Mouse (Mus musculus) forebrain, embryonic 12.5 days (tissue): ENCODE data around the gene Manba. TPM values are rescaled to one million over a fixed set of nuclear protein-coding genes. Genes with fewer than 3 reads are reported as not detected.

ENCODE experiments used
- ATAC-seq: fragments of 200-750 bp; cut with Nextera tagmentation; 2 replicates; pipeline ENCODE4 v1.8.0; 2017; ENCODE audit warnings: moderate TSS enrichment; ENCODE audit not compliant: low FRiP score
- H3K27ac ChIP-seq: fragments of 300-500 bp; sonication (generic); 2 replicates; pipeline ENCODE4 v1.5.1; 2016; ENCODE audit warnings: mild to moderate bottlenecking
- H3K27me3 ChIP-seq: fragments of 300-500 bp; sonication (generic); 2 replicates; pipeline ENCODE4 v1.6.1; 2016; ENCODE audit warnings: mild to moderate bottlenecking
- H3K36me3 ChIP-seq: fragments of 300-500 bp; sonication (generic); replicated peaks from 2 replicates; pipeline ENCODE4 v1.6.1; 2016; ENCODE audit warnings: mild to moderate bottlenecking
- H3K4me1 ChIP-seq: fragments of 300-500 bp; sonication (generic); 2 replicates; pipeline ENCODE4 v1.6.1; 2016
- H3K4me2 ChIP-seq: fragments of 300-500 bp; sonication (generic); 2 replicates; pipeline ENCODE4 v1.6.1; 2016; ENCODE audit warnings: mild to moderate bottlenecking, moderate library complexity
- H3K4me3 ChIP-seq: fragments of 300-500 bp; sonication (generic); replicated peaks from 2 replicates; pipeline ENCODE4 v1.5.1; 2016; ENCODE audit warnings: mild to moderate bottlenecking
- H3K9ac ChIP-seq: fragments of 300-500 bp; sonication (generic); 2 replicates; pipeline ENCODE4 v1.6.1; 2016; ENCODE audit warnings: mild to moderate bottlenecking
- H3K9me3 ChIP-seq: fragments of 300-500 bp; sonication (generic); 2 replicates; pipeline ENCODE4 v1.6.1; 2016
- WGBS: fragments of 180-500 bp; shearing (Covaris S2); methylation state at CpG from one replicate; pipeline ENCODE4 v1.1.7; 2016; 5-methylcytosine and 5-hydroxymethylcytosine counted together
- polyA plus RNA-seq: library from polyadenylated mRNA; unstranded; fragments of >200 nt; fragmentation: Nextera tagmentation; extraction: Ambion mirVana; gene quantifications from 2 replicates; pipeline ENCODE4 v1.2.1, GENCODE M21; 2016

Gene Manba
- polyA plus RNA-seq, 1 experiment from 2014 or later: 3.6 TPM

- Histone ChIP-seq H3K9ac (no peak overlapping the region), H3K4me3 (no peak overlapping the region), H3K4me1 (no peaks in the 10 kb centered on the region), H3K27me3 (no peaks in the 10 kb centered on the region), H3K9me3 (no peaks in the 10 kb centered on the region), H3K27ac (no peak overlapping the region), H3K36me3 (peaks cover 27% of the 10 kb centered on the region), H3K4me2 (no peak overlapping the region)
- ATAC-seq: no peak
- 92% methylated on average over 3 of the region's 3 CpGs for WGBS
Observed at GRCm38 (mm10) chr3:135598355-135598754, 112.9 kb downstream of the Manba start.

- H3K27me3 ChIP-seq: no peaks in the 10 kb centered on the region
- H3K9ac ChIP-seq: no peak overlapping the region
- 78% methylated on average over 10 of the region's 10 CpGs for WGBS
- H3K4me2 ChIP-seq: no peak overlapping the region
- H3K27ac ChIP-seq: no peak overlapping the region
- no peaks in the 10 kb centered on the region for H3K9me3 ChIP-seq
- ATAC-seq: no peak
- no peak overlapping the region for H3K4me3 ChIP-seq
- H3K36me3 ChIP-seq: peaks cover 45% of the 10 kb centered on the region
- H3K4me1 ChIP-seq: no peaks in the 10 kb centered on the region
Observed at GRCm38 (mm10) chr3:135602731-135603130, 117.3 kb downstream of the Manba start.

GRCm38 (mm10) chr3:135604626-135605417 lies 119.4 kb downstream of the Manba start:
- Histone ChIP-seq H3K27ac (no peak overlapping the region), H3K9me3 (no peaks in the 10 kb centered on the region), H3K27me3 (no peaks in the 10 kb centered on the region), H3K4me3 (no peak overlapping the region), H3K4me2 (no peak overlapping the region), H3K4me1 (no peaks in the 10 kb centered on the region), H3K9ac (no peak overlapping the region), H3K36me3 (peaks cover 45% of the 10 kb centered on the region)
- WGBS: 91% methylated on average over 10 of the region's 10 CpGs
- no peak for ATAC-seq

- no peaks in the 10 kb centered on the region for H3K4me1 ChIP-seq
- H3K4me2 ChIP-seq: no peak overlapping the region
- H3K27me3 ChIP-seq: no peaks in the 10 kb centered on the region
- H3K27ac ChIP-seq: no peak overlapping the region
- H3K9me3 ChIP-seq: no peaks in the 10 kb centered on the region
- 80% methylated on average over 4 of the region's 4 CpGs for WGBS
- no peak for ATAC-seq
- no peak overlapping the region for H3K4me3 ChIP-seq
- H3K36me3 ChIP-seq: peaks cover 45% of the 10 kb centered on the region
- no peak overlapping the region for H3K9ac ChIP-seq
Observed at GRCm38 (mm10) chr3:135605474-135605873, 120.1 kb downstream of the Manba start.

- no peak overlapping the region for H3K27ac ChIP-seq
- H3K27me3 ChIP-seq: no peaks in the 10 kb centered on the region
- 88% methylated on average over 8 of the region's 8 CpGs for WGBS
- H3K4me3 ChIP-seq: no peak overlapping the region
- H3K9me3 ChIP-seq: no peaks in the 10 kb centered on the region
- H3K4me2 ChIP-seq: no peak overlapping the region
- ATAC-seq: no peak
- peaks cover 43% of the 10 kb centered on the region for H3K36me3 ChIP-seq
- no peak overlapping the region for H3K9ac ChIP-seq
- no peaks in the 10 kb centered on the region for H3K4me1 ChIP-seq
Observed at GRCm38 (mm10) chr3:135606592-135606991, 121.2 kb downstream of the Manba start.

- H3K4me3 ChIP-seq: no peak overlapping the region
- H3K9ac ChIP-seq: no peak overlapping the region
- ATAC-seq: no peak
- H3K36me3 ChIP-seq: peaks cover 43% of the 10 kb centered on the region
- H3K9me3 ChIP-seq: no peaks in the 10 kb centered on the region
- 95% methylated on average over 9 of the region's 9 CpGs for WGBS
- no peak overlapping the region for H3K4me2 ChIP-seq
- H3K27ac ChIP-seq: no peak overlapping the region
- no peaks in the 10 kb centered on the region for H3K4me1 ChIP-seq
- no peaks in the 10 kb centered on the region for H3K27me3 ChIP-seq
Observed at GRCm38 (mm10) chr3:135607021-135607420, 121.6 kb downstream of the Manba start.

GRCm38 (mm10) chr3:135607660-135608473 lies 122.5 kb downstream of the Manba start:
- H3K36me3 ChIP-seq: peaks cover 43% of the 10 kb centered on the region
- H3K4me1 ChIP-seq: no peaks in the 10 kb centered on the region
- no peak overlapping the region for H3K9ac ChIP-seq
- no peaks in the 10 kb centered on the region for H3K9me3 ChIP-seq
- no peak overlapping the region for H3K4me3 ChIP-seq
- H3K27me3 ChIP-seq: no peaks in the 10 kb centered on the region
- no peak for ATAC-seq
- 93% methylated on average over 24 of the region's 24 CpGs for WGBS
- H3K27ac ChIP-seq: no peak overlapping the region
- no peak overlapping the region for H3K4me2 ChIP-seq

GRCm38 (mm10) chr3:135610221-135610620 lies 124.8 kb downstream of the Manba start:
- WGBS: 44% methylated on average over 3 of the region's 3 CpGs
- ATAC-seq: no peak
- Histone ChIP-seq H3K4me2 (no peak overlapping the region), H3K27ac (no peak overlapping the region), H3K4me3 (no peak overlapping the region), H3K36me3 (peaks cover 39% of the 10 kb centered on the region), H3K27me3 (no peaks in the 10 kb centered on the region), H3K4me1 (no peaks in the 10 kb centered on the region), H3K9me3 (no peaks in the 10 kb centered on the region), H3K9ac (no peak overlapping the region)

- ATAC-seq: no peak
- peaks cover 48% of the 10 kb centered on the region for H3K36me3 ChIP-seq
- H3K4me1 ChIP-seq: no peaks in the 10 kb centered on the region
- no peaks in the 10 kb centered on the region for H3K27me3 ChIP-seq
- H3K9me3 ChIP-seq: no peaks in the 10 kb centered on the region
- no peak overlapping the region for H3K4me2 ChIP-seq
- 86% methylated on average over 3 of the region's 3 CpGs for WGBS
- H3K27ac ChIP-seq: no peak overlapping the region
- no peak overlapping the region for H3K4me3 ChIP-seq
- H3K9ac ChIP-seq: no peak overlapping the region
Observed at GRCm38 (mm10) chr3:135614376-135614775, 129.0 kb downstream of the Manba start.

GRCm38 (mm10) chr3:135616730-135617129 lies 131.3 kb downstream of the Manba start:
- Histone ChIP-seq H3K9me3 (no peaks in the 10 kb centered on the region), H3K36me3 (peaks cover 41% of the 10 kb centered on the region), H3K4me2 (no peak overlapping the region), H3K4me3 (no peak overlapping the region), H3K27me3 (no peaks in the 10 kb centered on the region), H3K27ac (no peak overlapping the region), H3K9ac (no peak overlapping the region), H3K4me1 (no peaks in the 10 kb centered on the region)
- no peak for ATAC-seq
- WGBS: 94% methylated on average over 7 of the region's 7 CpGs
